Mouse (Mus musculus) hindbrain, embryonic 16.5 days (tissue): ENCODE measurements at regions not wholly inside any gene's neighbourhood (a gene's known extent, or its start where the extent isn't known, plus 50 kb on each side); places are given as distances from the start of the nearest gene placed in this dataset.
"Not testable (repeated sequence)": the region's sequence is repeated elsewhere in the genome, so short reads cannot be mapped to it uniquely, and the experiment has no call there.

Source experiments
- ATAC-seq: fragments of 200-750 bp; cut with Nextera tagmentation; 2 replicates; pipeline ENCODE4 v1.8.0; 2017; ENCODE audit warnings: moderate TSS enrichment, moderate library complexity
- H3K27ac ChIP-seq: fragments of 300-500 bp; sonication (generic); 2 replicates; pipeline ENCODE4 v1.5.1; 2014; ENCODE audit warnings: low read depth, mild to moderate bottlenecking, control low read depth, low read length, moderate library complexity
- H3K27me3 ChIP-seq: fragments of 300-500 bp; sonication (generic); replicated peaks from 2 replicates; pipeline ENCODE4 v1.6.1; 2014; ENCODE audit warnings: low read length; ENCODE audit not compliant: control insufficient read depth, insufficient read depth
- H3K36me3 ChIP-seq: fragments of 300-500 bp; sonication (generic); 2 replicates; pipeline ENCODE4 v1.6.1; 2014; ENCODE audit warnings: mild to moderate bottlenecking, low read length, moderate library complexity, mixed read lengths; ENCODE audit not compliant: control insufficient read depth, insufficient read depth
- H3K4me1 ChIP-seq: fragments of 300-500 bp; sonication (generic); 2 replicates; pipeline ENCODE4 v1.6.1; 2014; ENCODE audit warnings: low read depth, low read length; ENCODE audit not compliant: control insufficient read depth, insufficient read depth
- H3K4me2 ChIP-seq: fragments of 300-500 bp; sonication (generic); 2 replicates; pipeline ENCODE4 v1.6.1; 2014; ENCODE audit warnings: mild to moderate bottlenecking, low read length, control low read depth, moderate library complexity
- H3K4me3 ChIP-seq: fragments of 300-500 bp; sonication (generic); 2 replicates; pipeline ENCODE4 v1.5.1; 2014; ENCODE audit warnings: mild to moderate bottlenecking, low read length, control low read depth, moderate library complexity
- H3K9ac ChIP-seq: fragments of 300-500 bp; sonication (generic); 2 replicates; pipeline ENCODE4 v1.6.1; 2014; ENCODE audit warnings: low read depth, mild to moderate bottlenecking, control low read depth, low read length, moderate library complexity
- H3K9me3 ChIP-seq: fragments of 300-500 bp; sonication (generic); 2 replicates; pipeline ENCODE4 v1.6.1; 2014; ENCODE audit warnings: mild to moderate bottlenecking, low read length, moderate library complexity; ENCODE audit not compliant: control insufficient read depth
- WGBS: fragments of 180-500 bp; shearing (Covaris S2); extraction: QIAGEN DNeasy Blood & Tissue Kit; methylation state at CpG from one replicate; pipeline ENCODE4 v1.1.7; 2014; 5-methylcytosine and 5-hydroxymethylcytosine counted together

DNA sequence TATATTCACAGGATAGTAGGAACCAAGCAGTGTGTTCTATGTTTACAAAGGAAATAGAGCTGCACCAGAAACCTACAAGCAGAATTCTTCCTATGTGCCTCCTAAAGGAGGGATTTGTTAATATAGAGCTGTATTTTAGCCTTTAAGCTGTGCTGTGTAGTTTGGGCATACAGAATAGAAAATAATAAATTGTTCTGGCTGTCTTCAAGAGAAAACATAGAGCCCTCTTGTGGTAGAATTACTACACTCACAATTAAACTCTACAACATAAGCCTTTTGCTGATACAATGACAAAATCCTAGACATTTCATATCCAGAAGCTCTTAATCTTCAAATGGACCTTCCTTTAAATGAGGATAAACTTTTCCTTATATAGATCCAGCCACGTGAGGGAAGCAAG lies 452.9 kb upstream of the 2610301B20Rik start:
- no peak for ATAC-seq
- H3K4me1 ChIP-seq: no peaks in the 10 kb centered on the region
- H3K9me3 ChIP-seq: no peaks in the 10 kb centered on the region
- no peak overlapping the region for H3K4me2 ChIP-seq
- no peaks in the 10 kb centered on the region for H3K36me3 ChIP-seq
- H3K27me3 ChIP-seq: no peaks in the 10 kb centered on the region
- no peak overlapping the region for H3K4me3 ChIP-seq
- no peak overlapping the region for H3K9ac ChIP-seq
- no peak overlapping the region for H3K27ac ChIP-seq
- 64% methylated on average over 1 of the region's 1 CpGs for WGBS

DNA sequence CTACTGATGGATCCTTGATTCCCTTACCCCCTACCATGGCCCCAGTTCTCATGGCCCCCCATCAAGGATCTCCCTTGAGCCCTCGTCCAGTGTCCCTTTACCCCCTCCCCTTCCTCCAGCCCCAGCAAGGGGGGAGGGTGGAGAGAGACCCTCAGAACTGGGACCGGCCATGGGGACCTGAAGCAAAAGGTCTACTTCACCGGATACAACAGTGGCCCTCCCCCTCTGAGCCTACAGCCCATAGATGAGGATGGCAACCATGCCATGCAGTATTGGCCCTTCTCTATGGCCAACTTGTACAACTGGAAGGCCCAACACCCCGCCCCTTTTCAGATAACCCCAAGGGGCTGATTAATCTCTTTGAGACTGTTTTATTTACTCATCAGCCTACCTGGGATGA lies 439.9 kb upstream of the 2610301B20Rik start:
- no peaks in the 10 kb centered on the region for H3K4me1 ChIP-seq
- 86% methylated on average over 4 of the region's 4 CpGs for WGBS
- no peak overlapping the region for H3K9ac ChIP-seq
- ATAC-seq: no peak
- no peaks in the 10 kb centered on the region for H3K9me3 ChIP-seq
- H3K27ac ChIP-seq: no peak overlapping the region
- H3K4me3 ChIP-seq: no peak overlapping the region
- H3K36me3 ChIP-seq: no peaks in the 10 kb centered on the region
- H3K4me2 ChIP-seq: no peak overlapping the region
- H3K27me3 ChIP-seq: no peaks in the 10 kb centered on the region

DNA sequence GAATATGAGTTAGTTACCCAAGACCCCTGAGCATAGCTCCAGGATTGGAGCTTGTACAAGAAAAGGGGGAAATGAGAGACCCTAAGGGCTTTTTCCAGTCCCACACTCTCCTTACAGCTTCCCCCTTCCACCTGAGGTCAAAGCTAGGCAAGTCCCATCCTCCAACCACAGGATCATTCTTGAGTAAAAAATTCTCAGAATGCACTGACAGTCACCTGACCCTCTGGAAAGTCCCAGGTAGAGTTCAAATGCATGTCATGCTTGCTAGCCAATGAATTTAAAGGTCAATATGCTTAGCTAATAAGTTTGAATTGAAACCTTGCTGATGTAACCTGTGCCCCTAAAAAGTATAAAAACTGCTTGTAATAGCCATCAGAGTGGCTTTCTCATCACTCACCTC lies 434.4 kb upstream of the 2610301B20Rik start:
- H3K4me2 ChIP-seq, H3K27ac ChIP-seq, H3K9me3 ChIP-seq, H3K27me3 ChIP-seq, H3K36me3 ChIP-seq, H3K4me3 ChIP-seq, H3K4me1 ChIP-seq, ATAC-seq, H3K9ac ChIP-seq: not testable (repeated sequence)

DNA sequence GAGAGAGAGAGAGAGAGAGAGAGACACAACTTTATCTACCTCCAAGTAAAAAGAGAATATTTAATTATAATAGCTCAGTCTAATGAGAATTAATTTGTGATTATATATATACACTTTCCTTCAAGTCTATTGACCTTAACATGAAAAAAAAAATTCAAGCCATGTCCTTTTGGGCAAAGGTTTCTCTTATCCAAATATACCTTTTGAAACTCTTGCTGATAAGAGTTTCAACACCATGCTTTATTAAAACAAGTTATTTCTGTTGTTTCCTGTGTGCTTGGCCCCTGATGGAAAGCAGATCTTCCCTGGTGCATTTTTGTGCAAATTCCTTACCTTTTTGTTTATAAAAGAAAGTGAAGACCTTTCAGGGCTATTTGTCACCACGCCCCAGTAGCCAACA lies 414.7 kb upstream of the 2610301B20Rik start:
- WGBS: 8% methylated on average over 1 of the region's 1 CpGs
- Histone ChIP-seq H3K4me2 (no peak overlapping the region), H3K4me1 (no peaks in the 10 kb centered on the region), H3K4me3 (no peak overlapping the region), H3K27me3 (no peaks in the 10 kb centered on the region), H3K9ac (no peak overlapping the region), H3K9me3 (no peaks in the 10 kb centered on the region), H3K36me3 (no peaks in the 10 kb centered on the region), H3K27ac (no peak overlapping the region)
- ATAC-seq: no peak

DNA sequence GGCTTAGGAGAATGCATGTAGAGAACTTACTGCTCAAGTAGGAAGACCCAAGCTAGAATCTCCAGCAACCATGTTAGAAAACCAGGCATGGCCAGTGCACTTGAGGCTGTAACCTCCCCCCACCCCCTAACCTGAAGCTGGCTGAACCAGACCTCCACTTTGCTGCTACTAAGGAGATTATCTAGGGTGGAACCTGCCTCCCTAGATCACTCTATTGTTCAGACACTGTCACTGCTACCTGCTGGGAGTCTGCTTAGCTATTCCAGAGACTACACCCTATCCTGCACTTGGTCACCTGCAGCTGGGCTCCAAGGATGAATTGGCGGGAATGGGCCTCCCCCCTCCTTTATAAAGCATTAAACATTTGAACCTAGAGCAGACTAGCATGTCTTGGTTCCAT lies 393.4 kb upstream of the 2610301B20Rik start:
- no peak overlapping the region for H3K4me3 ChIP-seq
- no peaks in the 10 kb centered on the region for H3K36me3 ChIP-seq
- 58% methylated on average over 1 of the region's 1 CpGs for WGBS
- no peak overlapping the region for H3K4me2 ChIP-seq
- ATAC-seq: no peak
- H3K9me3 ChIP-seq: no peaks in the 10 kb centered on the region
- H3K27ac ChIP-seq: no peak overlapping the region
- no peak overlapping the region for H3K9ac ChIP-seq
- H3K27me3 ChIP-seq: no peaks in the 10 kb centered on the region
- no peaks in the 10 kb centered on the region for H3K4me1 ChIP-seq

DNA sequence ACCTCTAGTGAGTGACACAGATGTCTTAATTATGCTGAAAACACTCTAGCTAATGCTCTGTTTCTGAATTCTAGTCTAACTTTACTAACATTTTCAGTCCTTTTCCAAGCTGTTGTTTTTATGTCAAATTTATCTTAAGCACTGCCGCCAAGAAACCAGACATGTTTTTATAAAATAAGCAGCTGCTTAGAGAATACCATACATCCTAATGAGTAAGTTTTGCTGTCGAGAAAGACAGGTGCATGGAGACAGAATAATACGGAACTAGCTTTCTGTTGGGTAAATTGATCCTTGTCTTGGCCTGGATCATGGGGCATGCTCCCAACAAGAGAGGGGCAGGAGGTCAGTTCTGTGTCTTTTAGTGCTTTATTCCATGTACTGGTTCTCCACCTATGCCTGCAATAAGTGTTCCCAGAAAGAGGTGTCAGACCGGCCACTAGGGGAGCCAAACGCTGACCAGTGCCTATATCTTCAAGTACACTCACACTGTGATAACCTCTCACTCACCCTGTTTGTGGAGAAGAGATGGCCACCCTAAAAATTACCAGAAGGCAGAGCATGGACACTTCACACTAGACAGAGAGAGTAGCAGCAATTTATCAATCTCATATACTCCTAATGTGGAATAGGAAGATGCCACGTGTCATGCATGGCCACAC lies 366.0 kb upstream of the 2610301B20Rik start:
- H3K36me3 ChIP-seq: no peaks in the 10 kb centered on the region
- ATAC-seq: no peak
- no peak overlapping the region for H3K27ac ChIP-seq
- WGBS: 55% methylated on average over 6 of the region's 6 CpGs
- H3K27me3 ChIP-seq: no peaks in the 10 kb centered on the region
- no peak overlapping the region for H3K4me3 ChIP-seq
- no peak overlapping the region for H3K4me2 ChIP-seq
- no peak overlapping the region for H3K9ac ChIP-seq
- no peaks in the 10 kb centered on the region for H3K9me3 ChIP-seq
- H3K4me1 ChIP-seq: no peaks in the 10 kb centered on the region

DNA sequence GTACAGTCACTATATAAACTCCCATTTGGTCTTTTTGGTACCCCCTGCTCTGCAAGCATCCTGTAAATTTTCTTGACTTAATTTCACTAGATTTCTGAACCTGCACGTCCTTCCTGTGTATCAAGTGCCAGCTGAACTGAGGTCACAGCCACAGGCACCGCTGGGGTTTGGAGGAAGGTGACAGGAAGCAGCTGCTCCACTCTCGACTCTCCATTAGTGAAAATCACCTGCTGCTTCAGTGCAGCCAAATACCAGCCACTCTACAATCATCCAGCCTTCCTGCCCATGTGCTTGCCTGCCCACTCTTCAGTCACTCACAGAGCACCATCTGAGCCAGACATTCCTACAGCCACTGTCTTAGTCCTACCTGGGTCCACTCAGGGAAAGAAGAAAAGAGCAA lies 364.3 kb upstream of the 2610301B20Rik start:
- WGBS: 66% methylated on average over 3 of the region's 3 CpGs
- H3K4me3 ChIP-seq: no peak overlapping the region
- no peak overlapping the region for H3K4me2 ChIP-seq
- no peaks in the 10 kb centered on the region for H3K36me3 ChIP-seq
- no peak overlapping the region for H3K27ac ChIP-seq
- no peak for ATAC-seq
- no peaks in the 10 kb centered on the region for H3K4me1 ChIP-seq
- no peak overlapping the region for H3K9ac ChIP-seq
- H3K27me3 ChIP-seq: no peaks in the 10 kb centered on the region
- H3K9me3 ChIP-seq: no peaks in the 10 kb centered on the region

DNA sequence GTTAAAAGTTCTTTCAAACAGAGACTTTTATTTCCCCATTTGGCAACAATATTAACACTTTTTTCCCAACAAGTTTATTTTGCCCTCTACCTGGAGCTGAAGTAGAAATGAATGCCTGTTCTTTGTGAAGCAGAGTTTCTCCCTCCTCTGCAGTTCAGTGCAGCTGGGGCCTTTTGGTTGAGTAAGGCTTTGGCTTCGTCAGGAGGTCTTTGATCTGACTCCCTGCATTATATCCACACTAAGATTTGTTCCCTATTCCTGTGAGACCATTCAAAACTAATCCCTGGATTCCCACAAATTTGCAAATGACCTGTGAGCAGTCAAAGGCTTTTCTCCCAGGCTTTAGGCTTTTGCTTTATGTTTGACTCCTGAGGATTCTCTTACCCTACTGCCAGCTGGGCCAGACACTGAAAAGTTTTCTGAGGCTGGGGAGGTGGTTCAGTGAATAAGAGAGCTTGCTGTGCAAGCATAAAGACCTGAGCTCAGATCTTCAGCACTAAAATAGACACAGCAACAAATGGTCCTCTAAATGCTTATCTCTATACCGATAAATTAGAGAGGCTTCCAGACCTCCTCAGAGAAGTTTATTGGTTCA lies 323.5 kb upstream of the 2610301B20Rik start:
- Histone ChIP-seq H3K27me3 (no peaks in the 10 kb centered on the region), H3K9me3 (no peaks in the 10 kb centered on the region), H3K4me2 (no peak overlapping the region), H3K27ac (no peak overlapping the region), H3K9ac (no peak overlapping the region), H3K36me3 (no peaks in the 10 kb centered on the region), H3K4me1 (no peaks in the 10 kb centered on the region), H3K4me3 (no peak overlapping the region)
- WGBS: 18% methylated on average over 2 of the region's 2 CpGs
- no peak for ATAC-seq

DNA sequence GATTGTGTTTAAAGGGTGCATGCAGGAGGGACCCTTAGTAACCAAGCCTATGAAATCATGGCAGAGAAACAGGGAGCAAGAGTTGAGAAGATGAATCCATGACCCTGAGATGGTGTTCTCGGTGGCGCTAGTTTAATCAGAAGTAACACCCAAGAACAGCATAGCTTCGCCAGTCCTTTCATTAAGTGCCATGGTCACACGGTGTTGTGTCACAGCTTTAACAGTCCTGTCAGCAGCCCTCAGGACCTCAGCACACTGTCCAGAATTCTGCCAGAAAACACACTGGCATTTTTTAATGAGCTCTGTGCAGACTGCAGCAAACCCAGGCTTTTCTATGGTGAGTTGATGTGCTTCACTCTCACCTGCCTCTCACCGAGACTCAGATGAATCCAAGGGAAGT lies 320.6 kb upstream of the 2610301B20Rik start:
- Histone ChIP-seq H3K27me3 (no peaks in the 10 kb centered on the region), H3K27ac (no peak overlapping the region), H3K4me2 (no peak overlapping the region), H3K4me3 (no peak overlapping the region), H3K9me3 (no peaks in the 10 kb centered on the region), H3K4me1 (no peaks in the 10 kb centered on the region), H3K36me3 (no peaks in the 10 kb centered on the region), H3K9ac (no peak overlapping the region)
- WGBS: 92% methylated on average over 5 of the region's 5 CpGs
- ATAC-seq: no peak
